Mouse (Mus musculus): ENCODE results near the gene Serpina16. TPM values are rescaled to one million over a fixed set of nuclear protein-coding genes. Genes with fewer than 3 reads are reported as not detected.

The Serpina16 gene
- polyA plus RNA-seq, 1 experiment from 2014 or later, result not detected

Other genes with a start within 250 kb of the Serpina16 start
- 2.5 and 3.1 TPM in 2 replicates for gene Ifi27, start 241.9 kb downstream of the Serpina16 start, polyA plus RNA-seq (2014; fragmentation: Nextera tagmentation; extraction: Ambion mirVana)
- 0.79 and 1.1 TPM in 2 replicates for gene Ifi27l2a, start 232.5 kb downstream of the Serpina16 start, polyA plus RNA-seq (2014; fragmentation: Nextera tagmentation; extraction: Ambion mirVana)
- gene Ifi27l2b, start 218.9 kb downstream of the Serpina16 start, polyA plus RNA-seq (2014; fragmentation: Nextera tagmentation; extraction: Ambion mirVana), result not detected in 2 replicates
- gene Ppp4r4, start 143.9 kb downstream of the Serpina16 start, polyA plus RNA-seq (2014; fragmentation: Nextera tagmentation; extraction: Ambion mirVana), result 4.0 TPM in 2 replicates
- not detected in 2 replicates for gene Serpina10, start 44.7 kb downstream of the Serpina16 start, polyA plus RNA-seq (2014; fragmentation: Nextera tagmentation; extraction: Ambion mirVana)
- not detected in 2 replicates for gene Serpina6, start 18.9 kb downstream of the Serpina16 start, polyA plus RNA-seq (2014; fragmentation: Nextera tagmentation; extraction: Ambion mirVana)
- gene Serpina1f, start 19.4 kb upstream of the Serpina16 start, polyA plus RNA-seq (2014; fragmentation: Nextera tagmentation; extraction: Ambion mirVana), result not detected in 2 replicates
- gene Serpina1d, start 97.5 kb upstream of the Serpina16 start, polyA plus RNA-seq (2014; fragmentation: Nextera tagmentation; extraction: Ambion mirVana), result not detected in 2 replicates
- not detected in 2 replicates for gene Serpina1b, start 154.2 kb upstream of the Serpina16 start, polyA plus RNA-seq (2014; fragmentation: Nextera tagmentation; extraction: Ambion mirVana)
- gene Serpina1a, start 187.4 kb upstream of the Serpina16 start, polyA plus RNA-seq (2014; fragmentation: Nextera tagmentation; extraction: Ambion mirVana), result not detected in 2 replicates
- gene Serpina1c, start 228.7 kb upstream of the Serpina16 start, polyA plus RNA-seq (2014; fragmentation: Nextera tagmentation; extraction: Ambion mirVana), result not detected in 2 replicates